In genomic region chr11:99337866-99338265, GRCm38 (mm10) we compare ENCODE assay signal across 18 mouse cellular contexts. TPM values are rescaled to one million over a fixed set of nuclear protein-coding genes. Genes with fewer than 3 reads are reported as not detected.
DNase-seq lines count a peak whose midpoint lies in the region; TF ChIP-seq lines count a peak whose summit lies in the region.
"Had no signal": no experiment of that assay in that cellular context is flagged by ENCODE, and none has a peak within 500 bp of the region (broad histone marks: within the 10 kb centered on the region; RNA-seq: fewer than 3 reads in every experiment).

Krt26 (minus strand) TSS chr11:99337966.

- no peak for TF ChIP-seq CTCF in testis, adult 2 months (IDR thresholded peaks at IDR 0.05; ENCODE audit: control insufficient read depth, insufficient read depth, insufficient replicate concordance, low read depth, low read length)

- TF ChIP-seq POLR2A in testis, adult 2 months (IDR thresholded peaks at IDR 0.05; ENCODE audit: control insufficient read depth, low read depth, low read length): no peak

- H3K36me3 ChIP-seq in testis, adult 2 months (ENCODE audit: control insufficient read depth, insufficient read depth, low read length): no peaks in the 10 kb centered on the region
- H3K36me3 ChIP-seq: G1E had no signal

- H3K27me3 ChIP-seq in testis, adult 2 months (ENCODE audit: control insufficient read depth, insufficient read depth, low read length): no peaks in the 10 kb centered on the region

- H3K4me1 ChIP-seq in testis, adult 2 months (ENCODE audit: control insufficient read depth, insufficient read depth, low read length): peaks cover 6% of the 10 kb centered on the region

- DNase-seq in testis, postnatal 10 days (ENCODE audit: low spot score): no peak
- DNase-seq: adrenal gland, adult 2 months; adrenal gland, adult 8-10 months; adrenal gland, postnatal 10 days; adrenal gland, postnatal 14 days; adrenal gland, postnatal 25 days; adrenal gland, postnatal 36 days; B cell, adult 2 months; cerebellum, adult 11 months; cerebellum, adult 11-12 months; cerebellum, adult 18-20 months; cerebellum, adult 2 months had no signal

- no peak within 1 kb of the TSS for H3K27ac ChIP-seq in testis, adult 2 months (ENCODE audit: control insufficient read depth, insufficient read depth, low read depth, low read length)

- H3K4me3 ChIP-seq in testis, adult 2 months (ENCODE audit: control insufficient read depth, low read depth, low read length): peak within 1 kb of the TSS; percentile 24

RNA-seq across cellular contexts. Expression of gene Krt26, which starts in this region (rescaled TPM):
- polyA plus RNA-seq in testis, adult 2 months (2012; rRNA removed): 0.05 and 0.12 TPM in 2 replicates
- polyA plus RNA-seq: activated CD4-positive, CD25-positive, alpha-beta regulatory T cell, adult 4 months; adrenal gland, adult 2 months; C2C12; CD4-positive, CD25-positive, alpha-beta regulatory T cell, adult 4 months; G1E; Patski had no signal
